Mouse (Mus musculus) heart, adult 8-10 months (tissue): Measurements from ENCODE around the gene 9030025P20Rik. TPM values are rescaled to one million over a fixed set of nuclear protein-coding genes. Genes with fewer than 3 reads are reported as not detected.
"Not testable (repeated sequence)": the region's sequence is repeated elsewhere in the genome, so short reads cannot be mapped to it uniquely, and the experiment has no call there.

Source experiments
- DNase-seq: peaks from one replicate; pipeline ENCODE4 v3.0.0; 2022; ENCODE audit warnings: low spot score
- total RNA-seq, 4 experiments: library from RNA; stranded (reverse); gene quantifications; 2 replicates each; pipeline ENCODE4 v1.2.4; 2022

Gene 9030025P20Rik
- 1 to 10 TPM; 1.7 to 2.8 (median 2.5) TPM for total RNA-seq

DNA sequence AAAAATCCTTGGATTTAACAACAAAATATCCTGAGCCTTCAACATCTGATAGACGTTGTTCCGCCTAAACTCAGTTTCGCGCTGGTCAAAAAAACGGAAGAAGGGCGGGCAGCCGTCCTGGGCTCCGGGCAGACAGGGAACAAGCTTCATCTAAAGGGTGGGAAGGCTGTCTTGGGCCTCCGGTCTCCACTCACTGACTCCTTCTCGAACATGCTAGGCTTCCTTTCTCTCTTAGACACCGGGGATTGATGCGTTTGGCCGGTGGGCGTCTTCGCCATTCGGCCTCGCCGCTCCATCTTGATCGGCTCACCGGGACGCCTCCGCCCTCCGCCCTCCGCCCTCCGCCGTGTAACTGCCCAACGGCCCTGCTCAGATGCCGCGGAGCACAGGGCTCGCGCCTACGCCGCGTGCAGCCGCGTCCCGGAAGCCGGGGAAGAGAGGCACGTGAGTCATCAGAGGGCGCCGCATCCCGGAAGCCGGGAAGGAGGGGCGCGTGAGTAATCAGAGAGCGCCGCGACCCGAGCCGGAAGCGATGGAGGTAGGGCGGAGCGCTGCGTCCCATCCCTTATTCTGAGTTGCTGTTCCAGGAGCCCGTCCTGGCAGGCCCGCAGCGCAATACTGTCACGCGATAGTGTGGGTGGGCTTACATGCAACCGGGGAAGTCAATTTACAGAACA is at the start of gene 9030025P20Rik, which contains the start of gene Gm3417:
TSS of gene 9030025P20Rik (plus strand) at position 107 of the 677 bp plus-strand sequence.
TSS of gene Gm3417 (minus strand) at position 429 of the 677 bp plus-strand sequence.
- not testable (repeated sequence) for DNase-seq

GRCm38 (mm10) chr17:14928631-14929030 is 49.6 kb upstream of the 9030025P20Rik start:
- no peak for DNase-seq

- DNase-seq = no peak
These were observed 47.6 kb upstream of the 9030025P20Rik start for GRCm38 (mm10) chr17:14930697-14931096.

GRCm38 (mm10) chr17:14931469-14931868 is 46.8 kb upstream of the 9030025P20Rik start:
- no peak for DNase-seq

GRCm38 (mm10) chr17:14935280-14935679 is 43.0 kb upstream of the 9030025P20Rik start:
- DNase-seq = not testable (repeated sequence)

DNA sequence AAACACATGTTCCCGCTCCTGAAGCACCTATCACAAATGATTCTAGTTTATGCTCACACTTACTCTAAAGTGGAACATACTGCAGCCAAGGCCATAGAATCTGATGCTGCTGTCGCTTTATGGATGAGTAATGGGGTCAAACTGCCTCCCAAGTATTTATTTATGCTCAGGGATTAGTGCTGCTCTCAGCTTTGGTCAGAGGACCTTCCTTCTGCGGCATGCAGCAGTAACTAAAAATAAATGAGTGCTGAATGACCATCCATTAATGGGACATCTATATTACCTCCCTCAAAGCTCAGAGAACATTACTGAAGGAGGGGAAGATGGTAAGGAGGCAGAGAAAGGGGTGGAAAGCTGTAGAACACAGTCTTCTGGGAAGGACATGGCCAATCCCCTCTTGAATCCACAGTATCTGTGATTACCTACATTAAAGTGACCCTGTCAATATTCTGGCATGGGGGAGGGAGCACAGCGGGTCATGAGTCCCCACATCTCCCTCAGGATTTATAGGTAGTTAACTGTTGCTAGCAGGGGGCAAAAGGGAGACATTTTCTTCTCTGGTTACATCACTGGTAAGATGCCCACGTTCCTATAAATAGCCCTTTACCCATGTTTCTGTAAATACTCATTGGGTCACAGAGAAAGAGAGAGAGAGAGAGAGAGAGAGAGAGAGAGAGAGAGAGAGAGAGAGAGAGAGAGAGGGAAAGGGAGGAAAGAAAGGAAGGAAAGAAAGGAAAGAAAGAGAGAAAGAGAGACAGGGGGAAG is 42.2 kb upstream of the 9030025P20Rik start:
- DNase-seq = no peak

DNA sequence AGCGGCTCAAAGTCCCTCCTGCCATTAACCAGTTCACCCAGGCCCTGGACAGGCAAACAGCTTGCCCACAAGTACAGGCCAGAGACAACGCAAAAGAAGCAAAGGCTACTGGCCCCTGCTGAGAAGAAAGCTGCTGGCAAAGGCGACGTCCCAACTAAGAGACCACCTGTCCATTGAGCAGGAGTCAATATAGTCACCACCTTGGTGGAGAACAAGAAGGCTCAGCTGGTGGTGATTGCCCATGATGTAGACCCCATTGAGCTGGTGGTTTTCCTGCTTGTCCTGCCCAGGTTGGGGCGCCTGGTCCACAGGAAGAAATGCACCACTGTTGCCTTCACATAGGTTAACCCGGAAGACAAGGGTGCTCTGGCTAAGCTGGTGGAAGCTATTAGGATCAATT is 36.1 kb upstream of the 9030025P20Rik start:
- DNase-seq = not testable (repeated sequence)

GRCm38 (mm10) chr17:14943009-14943728 is 35.1 kb upstream of the 9030025P20Rik start, which contains the start of the genes Wdr27 and 1600012H06Rik:
Gene Wdr27, minus strand, starts transcription at chr17:14943158.
Gene 1600012H06Rik, plus strand, starts transcription at chr17:14943184.
- DNase-seq = peak; percentile 99

DNA sequence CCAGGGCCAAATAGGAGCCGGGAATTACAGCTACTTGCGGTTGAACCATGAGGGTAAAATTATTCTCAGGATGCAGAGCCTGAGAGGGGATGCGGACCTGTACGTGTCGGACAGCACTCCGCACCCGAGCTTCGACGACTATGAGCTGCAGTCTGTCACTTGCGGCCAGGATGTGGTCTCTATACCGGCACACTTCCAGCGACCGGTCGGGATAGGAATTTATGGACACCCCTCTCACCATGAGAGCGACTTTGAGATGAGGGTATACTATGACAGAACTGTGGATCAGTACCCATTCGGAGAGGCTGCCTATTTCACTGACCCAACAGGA is 34.6 kb upstream of the 9030025P20Rik start:
- no peak for DNase-seq

DNA sequence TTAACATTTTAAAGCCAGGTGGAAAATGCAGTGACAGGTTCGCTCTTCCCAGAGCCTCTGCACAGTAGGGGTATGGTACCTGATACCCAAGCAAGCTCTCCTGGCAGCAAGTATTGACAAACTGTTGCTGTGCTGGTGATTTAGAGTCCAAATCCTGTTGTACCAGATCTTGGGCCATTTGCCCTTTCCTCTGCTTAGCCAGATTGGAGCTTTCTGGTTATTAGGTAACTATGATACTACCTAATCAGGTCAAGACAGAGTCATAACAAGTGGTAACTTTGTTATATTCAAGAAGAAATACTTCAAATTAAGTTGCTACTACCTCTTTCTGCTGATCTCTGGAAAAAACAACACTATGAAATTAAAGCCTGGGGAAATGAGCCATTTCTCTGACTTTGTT is 33.7 kb upstream of the 9030025P20Rik start:
- no peak for DNase-seq

DNA sequence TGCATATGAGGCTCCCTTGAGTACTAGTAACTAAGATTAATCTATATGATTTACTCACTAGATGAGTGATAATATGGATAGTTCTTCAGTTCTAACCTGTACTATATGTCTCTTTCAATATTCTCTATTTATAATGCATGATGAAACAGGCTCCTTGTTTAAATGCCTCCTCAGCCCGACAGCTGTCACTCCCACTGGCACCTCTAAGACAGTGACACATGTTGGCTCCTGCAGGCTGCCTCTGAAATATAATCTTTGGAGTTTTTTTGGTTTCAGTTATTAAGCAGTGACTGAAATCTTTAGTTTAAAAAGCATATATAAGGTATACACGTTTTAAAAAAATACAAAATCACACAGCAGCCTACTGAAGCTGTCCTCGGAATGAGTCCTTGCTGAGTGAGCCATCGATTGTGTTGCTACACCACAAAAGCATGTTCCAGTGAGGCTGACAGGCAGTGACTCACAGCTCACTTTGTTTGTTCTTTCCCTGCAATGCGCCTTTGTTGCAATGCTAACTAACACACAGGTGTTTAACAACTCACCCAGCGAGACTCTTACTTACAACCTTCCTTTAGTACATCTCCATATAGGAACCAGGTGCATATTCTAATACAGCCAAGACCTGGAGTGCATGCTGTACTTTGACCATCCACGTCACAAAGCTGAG is 29.0 kb upstream of the 9030025P20Rik start:
- DNase-seq = no peak

DNA sequence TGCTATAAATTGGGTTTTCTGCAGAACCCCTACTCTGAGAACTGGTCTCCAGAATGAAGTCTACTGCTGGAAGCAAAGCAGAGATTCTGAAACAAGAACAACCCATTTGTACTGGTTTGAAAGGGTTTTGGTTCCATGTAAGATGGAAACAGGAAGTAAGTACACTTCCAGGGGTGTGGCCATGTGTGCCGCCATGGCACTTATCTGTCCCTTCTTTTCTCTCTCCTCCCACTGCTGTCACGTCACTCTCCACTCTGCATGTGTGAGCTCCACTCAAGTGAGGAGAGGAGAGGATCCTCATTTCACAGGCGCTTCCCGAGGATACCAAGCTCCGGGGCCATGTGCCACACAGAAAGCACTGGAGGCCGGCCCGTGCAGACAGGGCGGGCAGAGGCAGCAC is 24.8 kb upstream of the 9030025P20Rik start:
- no peak for DNase-seq

DNA sequence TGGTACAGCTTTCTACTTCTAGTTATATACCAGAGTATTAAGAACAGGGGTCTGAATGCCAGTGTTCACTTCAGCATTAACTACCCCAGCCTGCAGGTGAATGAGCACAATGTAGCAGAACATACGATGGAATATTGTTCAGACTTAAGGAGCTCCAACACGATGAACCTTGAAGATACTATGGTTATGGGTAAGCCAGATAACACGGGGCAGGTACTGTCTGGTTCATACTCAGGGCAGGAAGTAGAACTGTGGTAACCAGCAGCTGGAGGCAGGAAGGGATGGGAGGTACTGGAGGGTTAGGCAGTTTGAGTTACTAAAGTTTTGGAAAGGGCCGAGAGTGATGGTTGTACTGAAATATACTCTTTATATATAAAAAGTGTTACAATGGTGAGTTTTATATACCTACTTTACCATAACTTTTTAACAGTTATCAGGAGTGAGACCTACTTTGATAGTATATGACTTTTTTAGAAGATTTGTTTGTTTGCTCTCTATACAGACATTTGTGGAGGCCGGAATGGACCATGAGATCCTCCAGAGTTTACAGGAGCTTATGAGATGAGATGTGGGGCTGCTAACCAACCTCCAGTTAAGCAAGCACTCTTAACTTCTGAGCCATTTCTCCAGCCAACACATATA is 19.5 kb upstream of the 9030025P20Rik start:
- DNase-seq = no peak

DNA sequence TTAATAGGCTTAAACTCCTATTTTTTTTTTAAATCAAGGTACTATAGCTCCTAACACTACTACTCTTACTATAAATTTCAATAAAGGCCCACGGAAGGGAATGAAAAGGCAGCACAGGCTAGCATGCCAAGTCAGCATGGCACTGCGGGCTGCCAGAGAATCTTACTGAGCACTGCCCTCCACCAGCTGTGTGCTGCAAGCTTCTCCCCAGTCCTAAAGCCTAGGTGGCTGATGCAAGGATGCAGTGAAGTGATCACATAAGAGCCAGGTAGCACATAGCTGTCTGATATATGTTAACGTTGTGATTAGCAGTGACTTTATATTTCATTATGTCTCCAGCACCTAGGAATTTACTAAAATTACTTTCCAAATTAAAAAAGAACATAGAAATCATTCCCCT is 18.3 kb upstream of the 9030025P20Rik start:
- no peak for DNase-seq

DNA sequence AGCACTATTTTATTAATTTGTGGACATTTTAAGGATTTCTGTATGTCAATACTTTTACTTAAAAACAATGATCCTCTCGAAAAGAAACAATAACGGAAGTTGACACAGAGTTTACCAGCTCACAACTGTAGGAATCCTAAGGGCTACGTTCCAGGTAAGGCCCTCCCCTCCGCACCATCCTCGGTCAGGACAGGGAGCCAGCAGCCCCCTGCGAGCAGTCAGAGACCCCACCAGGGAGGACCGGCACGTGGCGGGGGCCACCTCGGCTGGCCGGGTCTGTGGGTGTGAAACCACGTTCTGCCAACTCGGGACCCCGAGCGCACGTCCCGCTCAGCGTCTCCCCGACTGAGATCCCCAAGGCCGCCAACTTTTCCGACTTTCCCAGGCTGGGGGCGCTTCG is 17.7 kb upstream of the 9030025P20Rik start:
- DNase-seq = no peak

- DNase-seq = not testable (repeated sequence)
These were observed 17.2 kb upstream of the 9030025P20Rik start, which contains the start of gene Phf10 for GRCm38 (mm10) chr17:14960951-14961556. Gene Phf10, minus strand, starts transcription at chr17:14961273.

DNA sequence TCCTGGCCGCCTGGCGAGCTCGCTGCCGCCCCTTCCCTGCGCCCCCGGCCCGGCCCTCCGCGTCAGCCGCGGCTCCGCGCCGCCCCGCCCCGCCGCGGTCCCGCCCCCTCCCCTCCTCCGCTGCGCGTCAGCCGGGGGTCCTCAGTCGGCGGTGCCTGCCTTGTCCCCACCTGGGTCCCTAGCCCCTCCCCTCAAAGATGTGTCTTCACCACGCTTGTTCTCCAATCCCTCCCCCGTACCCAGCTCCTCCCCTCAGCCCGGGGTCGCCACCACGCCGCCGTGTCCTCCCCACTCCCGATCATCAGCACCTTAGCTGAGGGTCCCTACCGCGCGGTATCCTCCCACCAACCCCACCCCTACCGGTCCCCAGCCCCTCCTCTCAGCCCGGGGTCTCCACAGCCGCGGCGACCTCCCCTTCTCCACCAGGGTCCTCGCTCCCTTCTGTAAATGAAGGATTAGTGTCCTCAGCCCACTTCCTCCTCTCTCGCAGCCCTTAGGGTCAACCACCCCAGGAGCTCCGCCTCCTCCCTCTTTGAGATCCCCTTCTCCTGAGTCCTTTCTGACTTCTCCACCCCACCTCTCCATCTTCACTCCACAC is 16.6 kb upstream of the 9030025P20Rik start:
- not testable (repeated sequence) for DNase-seq

- DNase-seq = not testable (repeated sequence)
These were observed 9.8 kb upstream of the 9030025P20Rik start for GRCm38 (mm10) chr17:14968373-14968913.

- DNase-seq = not testable (repeated sequence)
These were observed 428 bp upstream of the 9030025P20Rik start for GRCm38 (mm10) chr17:14977718-14978361.
